Mouse (Mus musculus): ENCODE measurements around the gene Pnmal1. TPM values are rescaled to one million over a fixed set of nuclear protein-coding genes. Genes with fewer than 3 reads are reported as not detected.

Gene Pnmal1
- polyA plus RNA-seq (2015; fragmentation: Nextera tagmentation; extraction: Ambion mirVana) = 1.7 and 1.8 TPM in 2 replicates

DNA sequence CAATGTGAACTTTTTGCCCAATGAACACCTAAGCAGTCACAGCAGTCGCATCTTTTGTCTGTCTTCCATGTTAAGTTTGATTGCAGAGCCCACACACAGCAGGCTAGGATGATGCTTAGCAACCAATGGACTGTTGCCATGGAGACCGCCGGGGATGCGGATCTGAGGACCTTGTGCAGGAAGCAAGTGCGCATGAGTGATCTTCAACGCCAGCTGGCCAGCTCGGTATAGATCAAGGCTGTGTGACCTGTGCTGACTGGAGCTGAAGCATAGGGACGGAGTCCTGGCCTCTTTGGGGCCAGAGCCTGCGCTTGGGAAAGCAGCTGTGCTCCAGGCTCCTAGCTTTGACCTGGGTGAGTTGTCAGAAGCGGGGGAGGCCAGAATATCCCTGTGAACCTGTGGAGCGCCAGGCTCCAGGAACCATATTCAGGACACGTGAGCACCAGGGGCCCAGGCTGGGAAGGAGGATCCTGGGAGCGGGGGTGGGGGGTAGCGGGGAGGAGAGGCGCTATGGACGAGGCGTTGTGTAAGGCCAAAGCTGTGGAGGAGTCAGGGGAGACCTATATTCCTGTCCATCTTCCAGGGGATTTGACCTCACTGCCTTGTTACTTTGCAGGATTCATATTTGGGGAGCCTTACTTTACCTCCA lies at the start of gene Pnmal1:
TSS of gene Pnmal1 (plus strand) at position 141 of the 649 bp plus-strand sequence.
- no peak within 1 kb of the TSS for H3K4me2 ChIP-seq (replicated peaks; ENCODE audit: low read depth)
- H3K4me3 ChIP-seq (ENCODE audit: low read depth, low read length) = no peak within 1 kb of the TSS
- TF ChIP-seq EP300 (optimal IDR thresholded peaks at IDR 0.05) (no peak), CTCF (IDR thresholded peaks at IDR 0.05; ENCODE audit: low read depth) (no peak)
- no peak within 1 kb of the TSS for H3K27ac ChIP-seq (replicated peaks)
- no peaks in the 10 kb centered on the region for H3K4me1 ChIP-seq (replicated peaks; ENCODE audit: control insufficient read depth, insufficient read depth)
- 27% methylated on average over 17 of the region's 17 CpGs for WGBS
- H3K9ac ChIP-seq (ENCODE audit: low read length) = no peak within 1 kb of the TSS
- ATAC-seq (ENCODE audit: low FRiP score, low TSS enrichment) (peak; percentile 60; the same call in 1 of the 2 replicates), DNase-seq (ENCODE audit: low spot score) (peak; percentile 45)
- H3K9me3 ChIP-seq (ENCODE audit: control insufficient read depth, low read length) = no peaks in the 10 kb centered on the region
- no peaks in the 10 kb centered on the region for H3K36me3 ChIP-seq (ENCODE audit: control insufficient read depth, insufficient read depth, low read length)
- H3K27me3 ChIP-seq (ENCODE audit: control insufficient read depth, insufficient read depth, low read length) = no peaks in the 10 kb centered on the region

DNA sequence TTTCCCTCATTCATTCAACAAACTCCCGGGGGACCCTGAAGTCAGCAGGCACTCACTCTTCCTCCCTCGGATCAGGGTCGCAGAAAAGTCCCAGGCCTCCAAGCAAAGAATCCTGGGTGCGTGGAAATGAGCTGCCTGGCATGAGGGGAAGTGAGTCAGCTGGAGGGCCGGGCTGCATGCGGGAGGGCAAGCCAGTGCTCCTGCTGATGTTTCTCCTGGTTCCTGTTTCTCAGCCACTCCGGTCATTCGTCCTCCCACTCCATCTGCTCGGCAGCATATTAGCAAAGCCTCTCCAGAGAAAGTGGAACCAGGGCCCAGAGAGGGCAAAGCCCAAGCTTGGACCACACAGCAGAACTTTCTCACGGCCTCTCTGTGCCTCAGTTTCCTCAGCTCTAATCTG lies 49.6 kb upstream of the Pnmal1 start:
- no peak for DNase-seq (ENCODE audit: low spot score)
- Histone ChIP-seq H3K27ac (replicated peaks) (no peak overlapping the region), H3K4me2 (replicated peaks; ENCODE audit: low read depth) (no peak overlapping the region), H3K27me3 (ENCODE audit: control insufficient read depth, insufficient read depth, low read length) (no peaks in the 10 kb centered on the region), H3K4me1 (replicated peaks; ENCODE audit: control insufficient read depth, insufficient read depth) (0 out of 2 replicates have a peak, but pooled peaks cover 4% of the 10 kb centered on the region), H3K36me3 (ENCODE audit: control insufficient read depth, insufficient read depth, low read length) (0 out of 2 replicates have a peak, but pooled peaks cover 3% of the 10 kb centered on the region), H3K9ac (ENCODE audit: low read length) (no peak overlapping the region), H3K9me3 (ENCODE audit: control insufficient read depth, low read length) (no peaks in the 10 kb centered on the region), H3K4me3 (ENCODE audit: low read depth, low read length) (no peak overlapping the region)
- ATAC-seq (ENCODE audit: low FRiP score, low TSS enrichment) = no peak
- 41% methylated on average over 10 of the region's 10 CpGs for WGBS
- no peak for TF ChIP-seq CTCF (IDR thresholded peaks at IDR 0.05; ENCODE audit: low read depth)
- TF ChIP-seq EP300 (optimal IDR thresholded peaks at IDR 0.05) = no peak

DNA sequence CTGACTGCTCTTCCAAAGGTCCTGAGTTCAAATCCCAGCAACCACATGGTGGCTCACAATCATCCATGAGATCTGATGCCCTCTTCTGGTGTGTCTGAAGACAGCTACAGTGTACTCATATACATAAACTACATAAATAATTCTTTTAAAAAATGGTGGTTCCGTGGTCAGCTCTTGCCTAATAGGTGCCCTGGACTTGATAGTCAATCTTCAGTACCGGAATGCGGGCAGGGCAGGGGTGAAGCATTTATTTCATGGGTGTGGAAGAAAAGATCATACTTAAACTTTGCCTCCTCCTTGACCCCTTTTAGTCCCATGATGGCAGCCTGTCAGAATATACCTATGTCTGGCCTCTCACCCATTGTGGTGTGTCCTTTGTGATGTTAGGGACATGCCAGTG lies 47.6 kb upstream of the Pnmal1 start:
- Histone ChIP-seq H3K36me3 (ENCODE audit: control insufficient read depth, insufficient read depth, low read length) (peaks cover 15% of the 10 kb centered on the region), H3K27me3 (ENCODE audit: control insufficient read depth, insufficient read depth, low read length) (no peaks in the 10 kb centered on the region), H3K9me3 (ENCODE audit: control insufficient read depth, low read length) (no peaks in the 10 kb centered on the region), H3K4me2 (replicated peaks; ENCODE audit: low read depth) (no peak overlapping the region), H3K9ac (ENCODE audit: low read length) (no peak overlapping the region), H3K4me3 (ENCODE audit: low read depth, low read length) (no peak overlapping the region), H3K27ac (replicated peaks) (no peak overlapping the region), H3K4me1 (replicated peaks; ENCODE audit: control insufficient read depth, insufficient read depth) (0 out of 2 replicates have a peak, but pooled peaks cover 2% of the 10 kb centered on the region)
- WGBS = 83% methylated on average over 3 of the region's 3 CpGs
- TF ChIP-seq EP300 (optimal IDR thresholded peaks at IDR 0.05) (no peak), CTCF (IDR thresholded peaks at IDR 0.05; ENCODE audit: low read depth) (no peak)
- DNase-seq (ENCODE audit: low spot score) (no peak), ATAC-seq (ENCODE audit: low FRiP score, low TSS enrichment) (no peak)

DNA sequence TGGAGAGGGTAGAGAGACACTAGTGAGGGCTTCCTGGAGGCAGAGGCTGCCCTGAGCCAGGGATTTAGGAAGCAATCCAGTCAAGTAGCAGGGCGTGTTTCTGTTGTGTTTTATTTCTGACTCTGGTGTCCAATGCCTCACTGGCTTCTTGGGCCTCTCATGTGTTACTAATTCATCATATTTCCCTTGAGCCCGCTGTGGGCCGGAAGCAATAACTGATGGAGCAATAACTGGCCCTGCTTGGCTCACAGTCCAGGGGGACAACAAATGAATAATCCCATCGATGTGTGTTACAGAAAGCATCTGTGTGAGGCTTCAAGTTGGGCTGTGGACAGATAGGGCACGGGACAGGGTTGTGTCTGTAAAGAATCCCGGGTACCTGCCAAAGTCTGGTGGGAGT lies 47.1 kb upstream of the Pnmal1 start:
- DNase-seq (ENCODE audit: low spot score) = no peak
- H3K27ac ChIP-seq (replicated peaks) = no peak overlapping the region

DNA sequence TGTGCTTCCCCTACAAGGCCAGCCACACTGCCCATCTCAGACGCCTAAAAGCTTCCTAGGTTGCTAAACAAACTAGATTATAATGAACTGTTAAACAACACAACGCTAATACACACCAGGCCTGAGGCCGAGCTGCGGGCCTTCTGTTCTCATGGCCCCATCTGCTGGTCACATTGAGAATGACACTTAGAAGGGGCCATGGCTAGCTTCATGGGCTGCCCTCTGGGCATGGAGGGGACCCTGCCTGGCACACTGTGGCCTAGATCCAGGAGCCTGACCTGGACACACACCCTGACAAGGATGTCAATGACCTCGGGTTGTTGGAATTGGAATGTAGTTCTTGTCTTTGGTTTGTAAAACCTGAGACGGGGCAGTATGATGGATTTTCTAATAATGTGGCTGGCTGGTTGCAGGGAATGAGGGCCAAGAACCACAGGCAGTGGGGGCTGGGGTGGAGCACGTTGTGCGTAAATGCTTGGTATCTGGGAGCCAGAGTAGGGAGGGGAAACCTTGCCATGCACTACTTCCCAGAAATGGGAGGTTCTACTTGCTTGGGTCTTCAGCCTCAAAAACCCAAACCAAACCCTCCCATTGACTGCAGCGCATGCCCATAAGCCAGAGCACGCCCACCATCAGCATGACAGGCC lies 45.5 kb upstream of the Pnmal1 start:
- TF ChIP-seq EP300 (optimal IDR thresholded peaks at IDR 0.05) (no peak), CTCF (IDR thresholded peaks at IDR 0.05; ENCODE audit: low read depth) (peak; percentile 97)
- ATAC-seq (ENCODE audit: low FRiP score, low TSS enrichment) (peak; percentile 69), DNase-seq (ENCODE audit: low spot score) (peak; percentile 77)
- no peaks in the 10 kb centered on the region for H3K27me3 ChIP-seq (ENCODE audit: control insufficient read depth, insufficient read depth, low read length)
- no peak overlapping the region for H3K9ac ChIP-seq (ENCODE audit: low read length)
- WGBS = 23% methylated on average over 10 of the region's 10 CpGs
- H3K4me1 ChIP-seq (replicated peaks; ENCODE audit: control insufficient read depth, insufficient read depth) = 0 out of 2 replicates have a peak, but pooled peaks cover 2% of the 10 kb centered on the region
- no peaks in the 10 kb centered on the region for H3K9me3 ChIP-seq (ENCODE audit: control insufficient read depth, low read length)
- H3K27ac ChIP-seq (replicated peaks) = no peak overlapping the region
- H3K36me3 ChIP-seq (ENCODE audit: control insufficient read depth, insufficient read depth, low read length) = peaks cover 28% of the 10 kb centered on the region
- no peak overlapping the region for H3K4me2 ChIP-seq (replicated peaks; ENCODE audit: low read depth)
- H3K4me3 ChIP-seq (ENCODE audit: low read depth, low read length) = no peak overlapping the region

More for the DNA sequence above, 47.1 kb upstream of the Pnmal1 start:
- Histone ChIP-seq H3K27me3 (ENCODE audit: control insufficient read depth, insufficient read depth, low read length) (no peaks in the 10 kb centered on the region), H3K9ac (ENCODE audit: low read length) (no peak overlapping the region), H3K36me3 (ENCODE audit: control insufficient read depth, insufficient read depth, low read length) (peaks cover 19% of the 10 kb centered on the region), H3K4me3 (ENCODE audit: low read depth, low read length) (no peak overlapping the region), H3K9me3 (ENCODE audit: control insufficient read depth, low read length) (no peaks in the 10 kb centered on the region), H3K4me2 (replicated peaks; ENCODE audit: low read depth) (no peak overlapping the region), H3K4me1 (replicated peaks; ENCODE audit: control insufficient read depth, insufficient read depth) (0 out of 2 replicates have a peak, but pooled peaks cover 2% of the 10 kb centered on the region)
- TF ChIP-seq EP300 (optimal IDR thresholded peaks at IDR 0.05) (no peak), CTCF (IDR thresholded peaks at IDR 0.05; ENCODE audit: low read depth) (no peak)
- 54% methylated on average over 6 of the region's 6 CpGs for WGBS
- peak; percentile 2; the same call in 1 of the 2 replicates for ATAC-seq (ENCODE audit: low FRiP score, low TSS enrichment)

Measured in stomach, postnatal 0 days (tissue).